Mouse (Mus musculus): ENCODE results near the gene Resf1.

- TF ChIP-seq CTCF (IDR thresholded peaks at IDR 0.05; ENCODE audit: control insufficient read depth, insufficient read depth, insufficient replicate concordance, low read depth, low read length) = no peak
- no peak for TF ChIP-seq POLR2A (IDR thresholded peaks at IDR 0.05; ENCODE audit: control insufficient read depth, low read depth, low read length)
Observed at GRCm38 (mm10) chr6:149314918-149315317, 5.7 kb downstream of the Resf1 start.
